Comparison of ENCODE assay signal across 8 mouse cellular contexts in the genomic region with DNA sequence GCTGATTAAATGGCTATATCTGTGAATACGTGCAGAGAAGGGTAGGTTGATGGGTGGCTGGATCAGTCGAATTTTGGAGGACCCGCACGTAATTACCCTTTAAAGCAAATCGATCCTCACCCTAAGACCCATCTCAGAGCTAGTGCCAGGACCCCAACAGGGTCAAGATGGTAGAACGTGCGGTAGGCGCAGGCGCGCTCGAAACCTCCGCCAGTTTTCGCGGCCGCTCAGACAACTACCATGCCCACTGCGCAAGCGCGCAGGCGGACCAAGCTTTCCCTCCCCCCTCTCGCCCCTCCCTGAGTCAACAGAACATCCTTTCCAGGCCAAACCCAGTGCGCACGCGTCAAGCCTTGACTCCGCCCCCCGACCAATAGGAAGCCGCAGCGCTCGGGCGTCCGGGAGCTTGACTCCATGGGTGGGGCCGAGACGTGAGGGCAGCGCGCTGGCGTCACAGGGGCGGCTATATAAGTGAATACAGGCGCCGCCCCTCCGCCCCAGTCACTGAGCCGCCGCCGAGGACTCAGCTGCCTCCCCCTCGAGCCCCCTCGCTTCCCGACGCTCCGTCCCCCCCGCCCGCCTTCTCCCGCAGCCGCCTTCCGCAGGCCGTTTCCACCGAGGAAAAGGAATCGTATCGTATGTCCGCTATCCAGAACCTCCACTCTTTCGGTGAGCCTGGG. TPM values are rescaled to one million over a fixed set of nuclear protein-coding genes. Genes with fewer than 3 reads are reported as not detected.
DNase-seq lines count a peak whose midpoint lies in the region; ATAC-seq lines count a peak whose summit lies in the region.

Gene Eif1, plus strand, starts transcription at position 394 of the 680 bp plus-strand sequence.

- H3K4me2 ChIP-seq in kidney, embryonic 15.5 days, result peak within 1 kb of the TSS; percentile 80

- no peaks in the 10 kb centered on the region for H3K9me3 ChIP-seq in heart, embryonic 10.5 days
- no peaks in the 10 kb centered on the region for H3K9me3 ChIP-seq in kidney, embryonic 15.5 days (replicated peaks)

- WGBS in heart, embryonic 10.5 days, result under 1% methylated on average over 57 of the region's 58 CpGs
- WGBS in kidney, embryonic 15.5 days, result 2% methylated on average over 55 of the region's 58 CpGs

- H3K4me1 ChIP-seq in heart, embryonic 10.5 days, result no peaks in the 10 kb centered on the region
- H3K4me1 ChIP-seq in kidney, embryonic 15.5 days, result peaks cover 15% of the 10 kb centered on the region

- H3K27ac ChIP-seq in heart, embryonic 10.5 days, result peak within 1 kb of the TSS; percentile 99
- peak within 1 kb of the TSS; percentile 99 for H3K27ac ChIP-seq in kidney, embryonic 15.5 days

- H3K36me3 ChIP-seq in heart, embryonic 10.5 days, result peaks cover 23% of the 10 kb centered on the region
- H3K36me3 ChIP-seq in kidney, embryonic 15.5 days, result peaks cover 25% of the 10 kb centered on the region

- H3K27me3 ChIP-seq in heart, embryonic 10.5 days (ENCODE audit: insufficient read depth, poor library complexity, severe bottlenecking), result no peaks in the 10 kb centered on the region
- H3K27me3 ChIP-seq in kidney, embryonic 15.5 days, result no peaks in the 10 kb centered on the region

- H3K9ac ChIP-seq in kidney, embryonic 15.5 days, result peak within 1 kb of the TSS; percentile 96

- peak; percentile 86 for ATAC-seq in erythroblast, adult 5-6 weeks (replicated peaks; ENCODE audit: low FRiP score, poor library complexity, severe bottlenecking)
- peak; percentile 92 for ATAC-seq in kidney, embryonic 15.5 days (replicated peaks; ENCODE audit: low FRiP score)
- peak; percentile 85 for ATAC-seq in monocyte, adult 5-6 weeks (replicated peaks; ENCODE audit: insufficient number of reproducible peaks, low FRiP score, low TSS enrichment, poor library complexity, severe bottlenecking)

- peak; percentile 100 for DNase-seq in B cell, adult 2 months
- peak; percentile 100 for DNase-seq in brain, adult 2 months (ENCODE audit: low read depth, low spot score)
- peak; percentile 100 for DNase-seq in heart, embryonic 10.5 days (ENCODE audit: low spot score)
- DNase-seq in liver, result peak; percentile 100
- DNase-seq in spleen, postnatal 4 days (ENCODE audit: low spot score in 2 of 2), result peak; percentile 100

- peak within 1 kb of the TSS; percentile 95 for H3K4me3 ChIP-seq in heart, embryonic 10.5 days
- H3K4me3 ChIP-seq in kidney, embryonic 15.5 days (replicated peaks), result peak within 1 kb of the TSS; percentile 84

RNA-seq across cellular contexts. Expression of gene Eif1, which starts in this region (rescaled TPM):
- total RNA-seq in erythroblast, adult 5-6 weeks (2015; ENCODE audit: low replicate concordance), result 580 and 688 TPM in 2 replicates
- 168 and 350 TPM in 2 replicates for total RNA-seq in erythroblast, adult 5-6 weeks (2017; ENCODE audit: low replicate concordance)
- 1,444 and 1,503 TPM in 2 replicates for polyA plus RNA-seq in heart, embryonic 10.5 days (2016; fragmentation: Nextera tagmentation; extraction: Ambion mirVana)
- 1,620 and 1,743 TPM in 2 replicates for polyA plus RNA-seq in kidney, embryonic 15.5 days (2015; fragmentation: Nextera tagmentation; extraction: Ambion mirVana)
- 374 to 712 TPM (median 492 TPM) in 3 replicates for total RNA-seq in monocyte, adult 5-6 weeks (2017)

Comparison
In these comparisons a context has a peak if more than half of its experiments do, and no peak if none do; other contexts are left out.
1. Peak in every context shown above with its lines: DNase-seq, ATAC-seq, H3K4me3 ChIP-seq and H3K27ac ChIP-seq.